Mouse (Mus musculus): Measurements from ENCODE around the gene Ppp1r13l. TPM values are rescaled to one million over a fixed set of nuclear protein-coding genes. Genes with fewer than 3 reads are reported as not detected.

Ppp1r13l gene
- 4.7 and 5.2 TPM in 2 replicates for polyA plus RNA-seq (2014; fragmentation: Nextera tagmentation; extraction: Ambion mirVana)

- no peaks in the 10 kb centered on the region; the same call in 1 of the 2 replicates for H3K36me3 ChIP-seq (replicated peaks; ENCODE audit: control insufficient read depth, insufficient read depth, low read depth, low read length)
- WGBS, result under 1% methylated on average over 31 of the region's 31 CpGs
- no peak within 1 kb of the TSS; the same call in 1 of the 2 replicates for H3K27ac ChIP-seq (replicated peaks; ENCODE audit: low read depth, low read length)
Measured at GRCm38 (mm10) chr7:19359299-19359891, at the start of gene Ppp1r13l, which contains the start of gene Cd3eap. Gene Ppp1r13l (plus strand): TSS chr7:19359749. Gene Cd3eap (minus strand): TSS chr7:19359483.

DNA sequence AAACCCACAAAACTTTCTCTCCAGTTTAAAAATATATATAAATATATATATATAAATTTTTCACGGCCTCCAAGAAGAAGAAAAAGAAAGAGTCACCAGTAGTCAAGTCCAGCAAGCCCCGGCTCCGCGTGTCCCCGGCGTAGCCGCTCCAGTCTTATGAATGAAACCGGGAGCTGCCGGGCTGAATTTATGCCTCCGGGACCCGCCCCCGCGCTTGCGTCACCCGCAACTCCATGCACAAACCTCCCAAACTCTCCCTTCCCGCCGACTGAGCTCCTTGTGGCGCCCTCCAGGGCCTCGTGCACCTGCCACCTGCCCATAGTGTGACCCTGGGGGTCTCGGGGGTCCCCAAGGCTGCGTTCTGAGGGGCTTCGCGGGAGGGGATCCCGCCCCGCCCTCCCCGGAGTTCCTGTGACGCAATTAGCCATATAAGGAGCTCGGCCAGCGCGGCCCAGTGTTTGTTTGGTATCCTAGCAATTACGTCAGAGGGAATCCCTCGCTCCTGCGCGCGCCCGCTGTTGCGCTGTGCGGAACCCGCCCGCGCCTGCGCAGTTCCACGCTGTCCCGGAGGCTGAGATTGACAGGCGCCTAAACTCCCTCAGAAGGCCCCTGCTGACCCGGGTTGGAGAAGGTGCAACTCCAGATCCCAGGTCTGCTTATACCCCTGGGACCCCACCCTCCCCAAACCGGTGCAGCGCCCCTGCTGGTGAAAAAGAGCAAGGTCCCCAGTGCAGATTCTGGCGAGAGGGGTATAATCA is 49.5 kb upstream of the Ppp1r13l start, which contains the start of gene Fosb:
Fosb (minus strand) TSS at position 168 of the 758 bp plus-strand sequence.
- Histone ChIP-seq H3K4me1 (ENCODE audit: control insufficient read depth, insufficient read depth, low read length) (no peaks in the 10 kb centered on the region), H3K4me2 (ENCODE audit: low read depth, low read length) (peak within 1 kb of the TSS; percentile 75), H3K36me3 (replicated peaks; ENCODE audit: control insufficient read depth, insufficient read depth, low read depth, low read length) (no peaks in the 10 kb centered on the region), H3K9ac (replicated peaks; ENCODE audit: low read length) (peak within 1 kb of the TSS; percentile 26; the same call in 1 of the 2 replicates), H3K4me3 (ENCODE audit: low read depth, low read length) (peak within 1 kb of the TSS; percentile 58), H3K27me3 (ENCODE audit: control insufficient read depth, insufficient read depth, low read length) (peaks cover 16% of the 10 kb centered on the region), H3K9me3 (replicated peaks; ENCODE audit: control insufficient read depth, low read length) (no peaks in the 10 kb centered on the region), H3K27ac (replicated peaks; ENCODE audit: low read depth, low read length) (no peak within 1 kb of the TSS)
- DNase-seq (ENCODE audit: low spot score) (peak; percentile 97), ATAC-seq (replicated peaks; ENCODE audit: insufficient number of reproducible peaks, low FRiP score, low TSS enrichment, low read depth) (peak; percentile 78)
- WGBS, result under 1% methylated on average over 49 of the region's 49 CpGs

More at GRCm38 (mm10) chr7:19359299-19359891, at the start of gene Ppp1r13l, which contains the start of gene Cd3eap:
- peak; percentile 89 for DNase-seq (ENCODE audit: low spot score)
- H3K9me3 ChIP-seq (replicated peaks; ENCODE audit: control insufficient read depth, low read length), result no peaks in the 10 kb centered on the region
- peak within 1 kb of the TSS; percentile 95 for H3K4me2 ChIP-seq (ENCODE audit: low read depth, low read length)
- H3K9ac ChIP-seq (replicated peaks; ENCODE audit: low read length), result peak within 1 kb of the TSS; percentile 61
- H3K4me1 ChIP-seq (ENCODE audit: control insufficient read depth, insufficient read depth, low read length), result peaks cover 2% of the 10 kb centered on the region
- H3K4me3 ChIP-seq (ENCODE audit: low read depth, low read length), result peak within 1 kb of the TSS; percentile 68
- H3K27me3 ChIP-seq (ENCODE audit: control insufficient read depth, insufficient read depth, low read length), result no peaks in the 10 kb centered on the region
- peak; percentile 57 for ATAC-seq (replicated peaks; ENCODE audit: insufficient number of reproducible peaks, low FRiP score, low TSS enrichment, low read depth)

GRCm38 (mm10) chr7:19311991-19312390 is 47.6 kb upstream of the Ppp1r13l start:
- Histone ChIP-seq H3K27me3 (ENCODE audit: control insufficient read depth, insufficient read depth, low read length) (no peaks in the 10 kb centered on the region; the same call in 1 of the 2 replicates), H3K36me3 (replicated peaks; ENCODE audit: control insufficient read depth, insufficient read depth, low read depth, low read length) (no peaks in the 10 kb centered on the region), H3K9ac (replicated peaks; ENCODE audit: low read length) (no peak overlapping the region), H3K4me3 (ENCODE audit: low read depth, low read length) (no peak overlapping the region), H3K4me2 (ENCODE audit: low read depth, low read length) (no peak overlapping the region), H3K9me3 (replicated peaks; ENCODE audit: control insufficient read depth, low read length) (no peaks in the 10 kb centered on the region), H3K27ac (replicated peaks; ENCODE audit: low read depth, low read length) (no peak overlapping the region), H3K4me1 (ENCODE audit: control insufficient read depth, insufficient read depth, low read length) (no peaks in the 10 kb centered on the region)
- ATAC-seq (replicated peaks; ENCODE audit: insufficient number of reproducible peaks, low FRiP score, low TSS enrichment, low read depth) (no peak), DNase-seq (ENCODE audit: low spot score) (no peak)
- 29% methylated on average over 4 of the region's 4 CpGs for WGBS

GRCm38 (mm10) chr7:19314033-19314432 is 45.5 kb upstream of the Ppp1r13l start:
- WGBS, result 47% methylated on average over 5 of the region's 5 CpGs
- no peak overlapping the region for H3K4me2 ChIP-seq (ENCODE audit: low read depth, low read length)
- no peak overlapping the region for H3K9ac ChIP-seq (replicated peaks; ENCODE audit: low read length)
- no peaks in the 10 kb centered on the region for H3K36me3 ChIP-seq (replicated peaks; ENCODE audit: control insufficient read depth, insufficient read depth, low read depth, low read length)
- no peak for ATAC-seq (replicated peaks; ENCODE audit: insufficient number of reproducible peaks, low FRiP score, low TSS enrichment, low read depth)
- no peak overlapping the region for H3K27ac ChIP-seq (replicated peaks; ENCODE audit: low read depth, low read length)
- H3K4me1 ChIP-seq (ENCODE audit: control insufficient read depth, insufficient read depth, low read length), result no peaks in the 10 kb centered on the region
- no peak for DNase-seq (ENCODE audit: low spot score)
- no peaks in the 10 kb centered on the region for H3K27me3 ChIP-seq (ENCODE audit: control insufficient read depth, insufficient read depth, low read length)
- no peak overlapping the region for H3K4me3 ChIP-seq (ENCODE audit: low read depth, low read length)
- no peaks in the 10 kb centered on the region for H3K9me3 ChIP-seq (replicated peaks; ENCODE audit: control insufficient read depth, low read length)

GRCm38 (mm10) chr7:19316451-19317161 is 42.9 kb upstream of the Ppp1r13l start:
- ATAC-seq (replicated peaks; ENCODE audit: insufficient number of reproducible peaks, low FRiP score, low TSS enrichment, low read depth), result no peak
- 57% methylated on average over 14 of the region's 14 CpGs for WGBS
- DNase-seq (ENCODE audit: low spot score), result no peak
- H3K36me3 ChIP-seq (replicated peaks; ENCODE audit: control insufficient read depth, insufficient read depth, low read depth, low read length), result no peaks in the 10 kb centered on the region
- H3K4me3 ChIP-seq (ENCODE audit: low read depth, low read length), result no peak overlapping the region
- no peaks in the 10 kb centered on the region for H3K9me3 ChIP-seq (replicated peaks; ENCODE audit: control insufficient read depth, low read length)
- H3K4me1 ChIP-seq (ENCODE audit: control insufficient read depth, insufficient read depth, low read length), result no peaks in the 10 kb centered on the region
- no peak overlapping the region; the same call in 1 of the 2 replicates for H3K4me2 ChIP-seq (ENCODE audit: low read depth, low read length)
- H3K9ac ChIP-seq (replicated peaks; ENCODE audit: low read length), result no peak overlapping the region; the same call in 1 of the 2 replicates
- H3K27ac ChIP-seq (replicated peaks; ENCODE audit: low read depth, low read length), result no peak overlapping the region
- H3K27me3 ChIP-seq (ENCODE audit: control insufficient read depth, insufficient read depth, low read length), result no peaks in the 10 kb centered on the region

DNA sequence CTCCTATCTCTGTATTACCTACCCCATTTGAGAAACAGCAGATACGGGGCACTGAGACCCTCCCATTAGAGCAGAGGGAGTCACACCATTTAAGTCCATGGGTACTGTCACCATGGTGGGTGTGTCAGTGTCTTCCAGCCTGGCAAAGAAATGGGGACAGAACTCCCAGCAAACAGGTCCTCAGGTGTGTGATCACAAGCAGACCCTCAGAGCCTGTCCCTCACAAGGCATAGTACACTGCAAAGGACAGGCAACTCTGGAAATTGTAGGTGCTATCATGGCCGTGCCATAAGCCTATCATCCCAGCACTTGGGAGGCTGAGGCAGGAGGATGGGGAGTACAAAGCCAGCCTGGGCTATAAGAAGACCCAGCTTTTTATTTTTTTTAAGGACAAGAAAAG is 41.3 kb upstream of the Ppp1r13l start:
- no peak for ATAC-seq (replicated peaks; ENCODE audit: insufficient number of reproducible peaks, low FRiP score, low TSS enrichment, low read depth)
- Histone ChIP-seq H3K4me1 (ENCODE audit: control insufficient read depth, insufficient read depth, low read length) (no peaks in the 10 kb centered on the region), H3K4me3 (ENCODE audit: low read depth, low read length) (no peak overlapping the region), H3K9ac (replicated peaks; ENCODE audit: low read length) (no peak overlapping the region), H3K9me3 (replicated peaks; ENCODE audit: control insufficient read depth, low read length) (no peaks in the 10 kb centered on the region), H3K36me3 (replicated peaks; ENCODE audit: control insufficient read depth, insufficient read depth, low read depth, low read length) (no peaks in the 10 kb centered on the region), H3K27me3 (ENCODE audit: control insufficient read depth, insufficient read depth, low read length) (no peaks in the 10 kb centered on the region), H3K4me2 (ENCODE audit: low read depth, low read length) (no peak overlapping the region), H3K27ac (replicated peaks; ENCODE audit: low read depth, low read length) (no peak overlapping the region)
- WGBS, result 74% methylated on average over 2 of the region's 2 CpGs
- no peak for DNase-seq (ENCODE audit: low spot score)

- H3K27ac ChIP-seq (replicated peaks; ENCODE audit: low read depth, low read length), result no peak overlapping the region
- H3K27me3 ChIP-seq (ENCODE audit: control insufficient read depth, insufficient read depth, low read length), result no peaks in the 10 kb centered on the region
- no peaks in the 10 kb centered on the region for H3K9me3 ChIP-seq (replicated peaks; ENCODE audit: control insufficient read depth, low read length)
- WGBS, result 84% methylated on average over 7 of the region's 7 CpGs
- no peak for DNase-seq (ENCODE audit: low spot score)
- H3K36me3 ChIP-seq (replicated peaks; ENCODE audit: control insufficient read depth, insufficient read depth, low read depth, low read length), result no peaks in the 10 kb centered on the region
- ATAC-seq (replicated peaks; ENCODE audit: insufficient number of reproducible peaks, low FRiP score, low TSS enrichment, low read depth), result no peak
- H3K4me3 ChIP-seq (ENCODE audit: low read depth, low read length), result no peak overlapping the region
- H3K4me1 ChIP-seq (ENCODE audit: control insufficient read depth, insufficient read depth, low read length), result no peaks in the 10 kb centered on the region
- no peak overlapping the region for H3K9ac ChIP-seq (replicated peaks; ENCODE audit: low read length)
- no peak overlapping the region for H3K4me2 ChIP-seq (ENCODE audit: low read depth, low read length)
Measured at GRCm38 (mm10) chr7:19318676-19319075, 40.9 kb upstream of the Ppp1r13l start.

All from embryonic facial prominence, embryonic 11.5 days (tissue).